Mouse (Mus musculus) liver, embryonic 15.5 days (tissue): ENCODE data around the gene Gm10959. TPM values are rescaled to one million over a fixed set of nuclear protein-coding genes. Genes with fewer than 3 reads are reported as not detected.

Source experiments
- ATAC-seq: fragments of 200-750 bp; cut with Nextera tagmentation; 2 replicates; pipeline ENCODE4 v1.8.0; 2017; ENCODE audit warnings: moderate number of reproducible peaks, mild to moderate bottlenecking, moderate library complexity; ENCODE audit not compliant: insufficient read depth
- H3K27ac ChIP-seq: fragments of 300-500 bp; sonication (generic); replicated peaks from 2 replicates; pipeline ENCODE4 v1.5.1; 2015; ENCODE audit warnings: mild to moderate bottlenecking, inconsistent platforms
- H3K27me3 ChIP-seq: fragments of 300-500 bp; sonication (generic); 2 replicates; pipeline ENCODE4 v1.6.1; 2015; ENCODE audit warnings: mild to moderate bottlenecking, inconsistent platforms
- H3K36me3 ChIP-seq: fragments of 300-500 bp; sonication (generic); replicated peaks from 2 replicates; pipeline ENCODE4 v1.6.1; 2015; ENCODE audit warnings: moderate library complexity, mild to moderate bottlenecking, inconsistent platforms
- H3K4me1 ChIP-seq: fragments of 300-500 bp; sonication (generic); replicated peaks from 2 replicates; pipeline ENCODE4 v1.6.1; 2015; ENCODE audit warnings: inconsistent platforms
- H3K4me2 ChIP-seq: fragments of 300-500 bp; sonication (generic); 2 replicates; pipeline ENCODE4 v1.6.1; 2015; ENCODE audit warnings: moderate library complexity, mild to moderate bottlenecking, inconsistent platforms
- H3K4me3 ChIP-seq: fragments of 300-500 bp; sonication (generic); replicated peaks from 2 replicates; pipeline ENCODE4 v1.5.1; 2015; ENCODE audit warnings: mild to moderate bottlenecking, inconsistent platforms
- H3K9ac ChIP-seq: fragments of 300-500 bp; sonication (generic); 2 replicates; pipeline ENCODE4 v1.6.1; 2015; ENCODE audit warnings: moderate library complexity, mild to moderate bottlenecking, inconsistent platforms
- H3K9me3 ChIP-seq: fragments of 300-500 bp; sonication (generic); replicated peaks from 2 replicates; pipeline ENCODE4 v1.6.1; 2016; ENCODE audit warnings: inconsistent platforms
- WGBS: fragments of 180-500 bp; shearing (Covaris S2); methylation state at CpG from one replicate; pipeline ENCODE4 v1.1.7; 2015; ENCODE audit warnings: mixed read lengths; ENCODE audit not compliant: insufficient replicate concordance; 5-methylcytosine and 5-hydroxymethylcytosine counted together
- polyA plus RNA-seq: library from polyadenylated mRNA; unstranded; fragments of >200 nt; fragmentation: Nextera tagmentation; extraction: Ambion mirVana; gene quantifications from 2 replicates; pipeline ENCODE4 v1.2.1, GENCODE M21; 2015

Gm10959 gene
- polyA plus RNA-seq, 1 experiment from 2014 or later = not detected

- no peak for ATAC-seq
- WGBS = 62% methylated on average over 5 of the region's 5 CpGs
These were observed 30.8 kb downstream of the Gm10959 start for GRCm38 (mm10) chr3:122888371-122888819.

GRCm38 (mm10) chr3:122887505-122888301 lies 31.5 kb downstream of the Gm10959 start:
- Histone ChIP-seq H3K27me3 (no peaks in the 10 kb centered on the region), H3K9ac (no peak overlapping the region), H3K36me3 (no peaks in the 10 kb centered on the region), H3K4me3 (no peak overlapping the region), H3K27ac (no peak overlapping the region), H3K4me2 (no peak overlapping the region), H3K9me3 (no peaks in the 10 kb centered on the region), H3K4me1 (no peaks in the 10 kb centered on the region)
- ATAC-seq = no peak
- 47% methylated on average over 4 of the region's 4 CpGs for WGBS

More at GRCm38 (mm10) chr3:122888371-122888819, 30.8 kb downstream of the Gm10959 start:
- no peaks in the 10 kb centered on the region for H3K9me3 ChIP-seq
- H3K4me3 ChIP-seq = no peak overlapping the region
- no peak overlapping the region for H3K27ac ChIP-seq
- H3K36me3 ChIP-seq = no peaks in the 10 kb centered on the region
- H3K27me3 ChIP-seq = no peaks in the 10 kb centered on the region
- no peaks in the 10 kb centered on the region for H3K4me1 ChIP-seq
- H3K4me2 ChIP-seq = no peak overlapping the region
- H3K9ac ChIP-seq = no peak overlapping the region

DNA sequence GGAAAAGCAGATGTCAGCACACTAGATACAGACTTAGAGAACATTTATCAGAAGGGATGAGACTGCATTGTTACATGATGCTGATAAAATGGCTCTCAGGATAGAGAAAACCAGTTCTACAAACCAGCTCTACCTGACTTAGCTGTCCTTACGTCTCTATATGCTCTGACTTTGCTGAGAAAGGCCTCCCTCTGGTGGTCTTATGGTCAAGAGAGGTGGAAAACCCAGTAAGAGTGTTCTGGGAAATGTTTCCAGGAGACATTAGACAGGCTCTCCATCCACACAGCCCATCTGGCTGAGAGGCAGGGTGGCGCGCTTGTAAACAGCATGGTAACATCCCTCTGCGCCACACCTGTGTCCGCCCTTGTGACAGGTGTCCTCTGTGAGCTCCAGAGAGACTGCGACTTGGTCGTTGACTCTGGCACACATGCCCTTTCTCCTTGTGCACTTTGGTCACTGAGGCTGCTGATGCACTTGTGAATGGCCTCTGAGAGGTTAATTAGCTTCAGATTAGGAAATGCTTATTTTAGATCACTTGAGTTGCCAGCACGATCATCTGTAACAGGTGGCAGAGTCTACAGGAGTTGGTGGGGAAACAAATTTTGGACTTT lies 40.4 kb downstream of the Gm10959 start:
- H3K9me3 ChIP-seq = no peaks in the 10 kb centered on the region
- no peak overlapping the region for H3K9ac ChIP-seq
- 75% methylated on average over 8 of the region's 8 CpGs for WGBS
- ATAC-seq = no peak
- H3K27me3 ChIP-seq = no peaks in the 10 kb centered on the region
- H3K4me3 ChIP-seq = no peak overlapping the region
- no peaks in the 10 kb centered on the region for H3K36me3 ChIP-seq
- H3K4me2 ChIP-seq = no peak overlapping the region
- H3K27ac ChIP-seq = no peak overlapping the region
- H3K4me1 ChIP-seq = no peaks in the 10 kb centered on the region

DNA sequence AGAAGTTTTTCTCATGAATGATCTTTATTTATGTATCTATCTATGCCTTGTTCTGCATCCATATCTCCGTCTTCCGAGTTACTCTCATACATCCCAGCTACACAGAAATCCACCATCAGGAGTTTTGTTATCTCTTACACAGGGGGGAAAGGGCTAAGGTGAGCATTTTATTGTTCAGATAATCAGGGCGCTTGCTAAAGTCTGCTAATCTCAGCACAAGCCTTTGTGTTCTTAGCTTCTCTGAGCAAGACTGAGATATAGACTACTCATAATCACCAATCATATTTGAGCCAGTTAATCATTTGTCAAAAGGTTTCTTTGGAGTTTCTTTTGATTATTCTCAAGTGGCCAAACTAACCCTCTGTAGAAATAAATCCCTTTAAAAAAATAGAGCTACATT lies 41.6 kb downstream of the Gm10959 start:
- no peak for ATAC-seq

GRCm38 (mm10) chr3:122876870-122877269 lies 42.3 kb downstream of the Gm10959 start:
- H3K27ac ChIP-seq = no peak overlapping the region
- no peaks in the 10 kb centered on the region for H3K4me1 ChIP-seq
- H3K4me3 ChIP-seq = no peak overlapping the region
- H3K27me3 ChIP-seq = no peaks in the 10 kb centered on the region
- H3K9ac ChIP-seq = no peak overlapping the region
- H3K36me3 ChIP-seq = no peaks in the 10 kb centered on the region
- 52% methylated on average over 2 of the region's 2 CpGs for WGBS
- no peak overlapping the region for H3K4me2 ChIP-seq
- no peak for ATAC-seq
- H3K9me3 ChIP-seq = no peaks in the 10 kb centered on the region

More for the DNA sequence above, 41.6 kb downstream of the Gm10959 start:
- Histone ChIP-seq H3K27me3 (no peaks in the 10 kb centered on the region), H3K27ac (no peak overlapping the region), H3K36me3 (no peaks in the 10 kb centered on the region), H3K9me3 (no peaks in the 10 kb centered on the region), H3K4me1 (no peaks in the 10 kb centered on the region), H3K4me3 (no peak overlapping the region), H3K9ac (no peak overlapping the region), H3K4me2 (no peak overlapping the region)
- WGBS = 69% methylated on average over 3 of the region's 3 CpGs

DNA sequence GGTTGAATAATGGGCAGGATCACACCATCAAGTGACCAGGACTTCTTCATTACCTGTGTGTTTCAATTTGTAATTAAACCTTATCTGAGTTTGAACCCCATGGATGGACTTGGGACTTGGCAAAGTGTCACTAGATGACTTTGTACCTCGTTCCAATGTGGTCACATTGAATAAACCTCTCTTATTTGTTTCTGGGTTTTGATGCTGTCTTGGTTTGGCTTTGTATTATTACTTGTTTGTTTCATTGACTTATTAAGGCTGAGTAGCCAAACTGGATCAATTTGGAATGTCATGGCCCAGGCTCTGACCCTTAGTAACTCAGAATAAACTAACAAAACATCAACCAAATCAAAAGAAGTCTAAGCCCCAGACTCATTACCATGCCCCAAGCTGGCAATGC lies 47.6 kb downstream of the Gm10959 start:
- Histone ChIP-seq H3K27me3 (no peaks in the 10 kb centered on the region), H3K36me3 (no peaks in the 10 kb centered on the region), H3K4me3 (no peak overlapping the region), H3K4me2 (no peak overlapping the region), H3K9ac (no peak overlapping the region), H3K9me3 (no peaks in the 10 kb centered on the region), H3K27ac (no peak overlapping the region), H3K4me1 (no peaks in the 10 kb centered on the region)
- WGBS = 42% methylated on average over 1 of the region's 1 CpGs
- no peak for ATAC-seq

DNA sequence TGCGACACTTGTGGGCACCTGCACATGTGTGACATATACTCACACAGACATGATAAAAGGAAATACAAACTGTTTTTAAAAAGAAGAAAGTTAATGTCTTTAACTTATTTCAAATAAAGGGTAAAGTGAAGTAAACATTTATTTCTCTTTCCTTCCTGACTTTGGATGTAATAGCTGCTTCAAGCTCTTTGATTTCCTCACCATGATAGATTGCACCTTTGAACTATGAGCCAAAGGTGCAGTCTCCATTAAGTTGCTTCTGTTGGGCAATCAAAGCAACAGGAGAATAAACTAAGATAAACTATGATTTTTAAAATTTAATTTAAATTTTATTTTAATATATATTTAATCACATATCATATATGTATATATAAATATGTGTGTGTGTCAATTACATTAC lies 50.9 kb downstream of the Gm10959 start:
- 90% methylated on average over 1 of the region's 1 CpGs for WGBS
- Histone ChIP-seq H3K36me3 (no peaks in the 10 kb centered on the region), H3K27me3 (no peaks in the 10 kb centered on the region), H3K9ac (no peak overlapping the region), H3K4me3 (no peak overlapping the region), H3K4me2 (no peak overlapping the region), H3K9me3 (no peaks in the 10 kb centered on the region), H3K4me1 (no peaks in the 10 kb centered on the region), H3K27ac (no peak overlapping the region)
- ATAC-seq = no peak

DNA sequence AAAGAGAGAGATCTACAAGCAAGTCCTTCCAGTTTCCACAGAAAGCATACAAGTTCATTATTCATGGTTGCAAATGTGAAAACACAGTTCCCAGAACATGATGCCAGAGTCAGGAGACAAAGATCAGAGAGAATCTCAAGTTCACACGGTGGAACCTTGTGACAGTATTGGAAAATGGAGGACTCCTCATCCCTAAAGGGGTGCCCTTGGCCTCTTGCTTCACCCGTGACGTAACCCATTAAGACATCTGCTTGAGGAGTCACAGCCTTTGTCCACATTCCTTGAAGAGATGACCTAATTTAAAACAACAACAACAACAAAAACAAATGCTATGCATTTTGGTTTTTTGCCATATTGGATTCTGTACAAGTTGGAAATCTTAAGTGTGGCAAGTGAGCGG lies 54.1 kb downstream of the Gm10959 start:
- Histone ChIP-seq H3K4me1 (no peaks in the 10 kb centered on the region), H3K4me2 (no peak overlapping the region), H3K9me3 (no peaks in the 10 kb centered on the region), H3K27ac (no peak overlapping the region), H3K27me3 (no peaks in the 10 kb centered on the region), H3K4me3 (no peak overlapping the region), H3K36me3 (no peaks in the 10 kb centered on the region), H3K9ac (no peak overlapping the region)
- no peak for ATAC-seq
- 69% methylated on average over 4 of the region's 4 CpGs for WGBS

Other genes with a start within 250 kb of the Gm10959 start
- gene Pde5a, start 190.4 kb downstream of the Gm10959 start, polyA plus RNA-seq = 0.99 and 1.2 TPM in 2 replicates
- gene Fabp2, start 24.3 kb downstream of the Gm10959 start, polyA plus RNA-seq = 7.0 and 8.6 TPM in 2 replicates
- gene 1810037I17Rik, start 4.8 kb upstream of the Gm10959 start, polyA plus RNA-seq = 74.4 and 88.2 TPM in 2 replicates
- 2.2 and 3.7 TPM in 2 replicates for gene Usp53, start 65.2 kb upstream of the Gm10959 start, polyA plus RNA-seq
- 2.2 and 2.8 TPM in 2 replicates for gene Myoz2, start 115.7 kb upstream of the Gm10959 start, polyA plus RNA-seq